Mouse (Mus musculus) embryonic fibroblast, embryonic 13.5 days (primary cell): ENCODE measurements around the gene Tapt1.

Source experiments
- CTCF ChIP-seq: IDR thresholded peaks from 2 replicates; pipeline ENCODE4 v1.5.1; 2011; ENCODE audit warnings: mild to moderate bottlenecking, control low read depth, low read length, moderate library complexity, borderline replicate concordance; ENCODE audit not compliant: insufficient read depth
- POLR2A ChIP-seq: IDR thresholded peaks from 2 replicates; pipeline ENCODE4 v1.6.1; 2011; ENCODE audit warnings: low read depth, mild to moderate bottlenecking, control low read depth, low read length, moderate library complexity

GRCm38 (mm10) chr5:44146437-44147332, 79.7 kb downstream of the Tapt1 start:
- no peak for TF ChIP-seq CTCF
- TF ChIP-seq POLR2A, result no peak
